Mouse (Mus musculus): Measurements from ENCODE around the gene Ankrd22. TPM values are rescaled to one million over a fixed set of nuclear protein-coding genes. Genes with fewer than 3 reads are reported as not detected.
A peak's percentile ranks its signal among the peaks of the same experiment; 100 is the strongest.

The Ankrd22 gene
- total and polyA plus RNA-seq, 2 experiments, result 0.28 TPM; not detected in 1

DNA sequence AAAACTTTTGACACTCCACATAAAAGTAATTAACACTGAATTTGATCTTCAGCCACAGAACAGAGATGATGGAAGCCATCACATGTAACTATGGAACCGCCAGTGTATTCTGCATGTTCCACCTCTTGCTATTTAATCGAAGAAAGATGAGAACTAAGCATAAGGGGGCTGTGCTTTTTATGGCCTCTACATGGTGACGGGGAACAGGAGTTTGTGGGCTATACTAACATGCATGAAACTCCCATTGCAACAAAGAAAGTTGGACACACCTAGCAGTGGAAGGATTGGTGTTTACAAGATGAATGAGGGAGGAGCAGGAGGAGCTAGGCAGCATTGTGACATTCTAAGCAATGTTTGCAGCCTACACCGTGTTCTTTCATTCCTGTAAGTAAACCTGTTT, 65.2 kb downstream of the Ankrd22 start, which contains the start of gene Lipm:
Gene Lipm, plus strand, starts transcription at position 301 of the 400 bp plus-strand sequence.
- no peaks in the 10 kb centered on the region for H3K36me3 ChIP-seq (ENCODE audit: control insufficient read depth, insufficient read depth, low read length)
- H3K27ac ChIP-seq (replicated peaks; ENCODE audit: insufficient read depth, low read depth, low read length), result no peak within 1 kb of the TSS
- DNase-seq (ENCODE audit: extremely low read depth, low read depth, low spot score), result no peak
- H3K9ac ChIP-seq (ENCODE audit: low read depth, low read length), result no peak within 1 kb of the TSS
- H3K79me2 ChIP-seq (ENCODE audit: control insufficient read depth, insufficient read depth, low read length), result no peaks in the 10 kb centered on the region
- TF ChIP-seq POLR2A (IDR thresholded peaks at IDR 0.05; ENCODE audit: extremely low read depth, insufficient read depth, low read length) (no peak), CTCF (IDR thresholded peaks at IDR 0.05; ENCODE audit: low read depth, low read length) (no peak)
- H3K4me1 ChIP-seq (ENCODE audit: control insufficient read depth, insufficient read depth, low read length), result peaks cover 2% of the 10 kb centered on the region; the same call in 1 of the 2 replicates
- no peaks in the 10 kb centered on the region for H3K27me3 ChIP-seq (ENCODE audit: control insufficient read depth, insufficient read depth, low read length)
- 89% methylated on average over 4 of the region's 4 CpGs for WGBS
- no peak within 1 kb of the TSS for H3K4me3 ChIP-seq (ENCODE audit: insufficient read depth, low read depth, low read length)

DNA sequence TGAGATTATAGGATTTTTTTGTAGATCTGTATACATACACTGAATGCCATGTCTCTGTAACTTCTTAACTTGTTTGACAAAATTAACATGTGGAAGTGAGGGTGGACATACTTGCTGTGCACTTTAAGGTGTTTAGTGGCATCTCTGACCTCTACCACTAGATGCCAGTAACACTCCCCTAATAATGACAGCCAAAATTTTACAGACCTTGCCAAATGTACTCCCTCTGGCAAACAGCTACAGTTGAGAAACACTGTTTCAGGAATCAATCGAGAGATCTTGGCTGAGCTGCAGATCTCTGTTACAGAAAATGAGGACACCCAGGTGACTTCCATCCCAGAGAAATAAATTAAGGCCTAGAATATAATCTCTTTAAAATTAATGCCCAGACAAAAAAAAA, 69.6 kb downstream of the Ankrd22 start:
- Histone ChIP-seq H3K79me2 (ENCODE audit: control insufficient read depth, insufficient read depth, low read length) (no peaks in the 10 kb centered on the region), H3K27me3 (ENCODE audit: control insufficient read depth, insufficient read depth, low read length) (no peaks in the 10 kb centered on the region), H3K27ac (replicated peaks; ENCODE audit: insufficient read depth, low read depth, low read length) (no peak overlapping the region), H3K4me3 (ENCODE audit: insufficient read depth, low read depth, low read length) (no peak overlapping the region), H3K9ac (ENCODE audit: low read depth, low read length) (no peak overlapping the region), H3K4me1 (ENCODE audit: control insufficient read depth, insufficient read depth, low read length) (peaks cover 2% of the 10 kb centered on the region), H3K36me3 (ENCODE audit: control insufficient read depth, insufficient read depth, low read length) (no peaks in the 10 kb centered on the region)
- WGBS, result 25% methylated on average over 1 of the region's 1 CpGs
- TF ChIP-seq CTCF (IDR thresholded peaks at IDR 0.05; ENCODE audit: low read depth, low read length) (no peak), POLR2A (IDR thresholded peaks at IDR 0.05; ENCODE audit: extremely low read depth, insufficient read depth, low read length) (no peak)
- DNase-seq (ENCODE audit: extremely low read depth, low read depth, low spot score), result peak; percentile 92

DNA sequence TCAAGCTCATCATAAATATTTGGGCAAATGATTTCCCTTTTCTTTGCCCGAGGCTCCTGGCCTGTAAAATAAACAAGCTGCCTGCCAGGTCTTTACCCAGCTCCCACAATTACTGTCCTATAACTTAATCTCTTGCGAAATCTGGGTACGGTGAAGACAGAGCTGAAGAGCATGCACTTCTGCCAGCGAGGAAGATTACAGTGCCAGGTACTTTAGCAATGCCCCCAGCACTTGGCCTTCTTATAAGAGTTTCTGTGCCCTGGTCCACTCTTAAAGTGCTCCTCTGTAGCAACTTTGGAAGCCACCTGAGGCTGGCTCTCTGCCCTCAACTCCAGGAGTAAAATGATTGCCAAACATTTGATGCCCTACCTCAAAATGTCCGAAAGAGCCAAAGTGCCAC, 70.5 kb downstream of the Ankrd22 start:
- no peak for TF ChIP-seq POLR2A (IDR thresholded peaks at IDR 0.05; ENCODE audit: extremely low read depth, insufficient read depth, low read length)
- no peak for TF ChIP-seq CTCF (IDR thresholded peaks at IDR 0.05; ENCODE audit: low read depth, low read length)
- H3K79me2 ChIP-seq (ENCODE audit: control insufficient read depth, insufficient read depth, low read length), result no peaks in the 10 kb centered on the region
- no peak overlapping the region for H3K27ac ChIP-seq (replicated peaks; ENCODE audit: insufficient read depth, low read depth, low read length)
- H3K9ac ChIP-seq (ENCODE audit: low read depth, low read length), result no peak overlapping the region
- H3K36me3 ChIP-seq (ENCODE audit: control insufficient read depth, insufficient read depth, low read length), result no peaks in the 10 kb centered on the region
- peaks cover 2% of the 10 kb centered on the region for H3K4me1 ChIP-seq (ENCODE audit: control insufficient read depth, insufficient read depth, low read length)
- 23% methylated on average over 5 of the region's 5 CpGs for WGBS
- H3K27me3 ChIP-seq (ENCODE audit: control insufficient read depth, insufficient read depth, low read length), result no peaks in the 10 kb centered on the region
- no peak overlapping the region for H3K4me3 ChIP-seq (ENCODE audit: insufficient read depth, low read depth, low read length)
- DNase-seq (ENCODE audit: extremely low read depth, low read depth, low spot score), result peak; percentile 76

DNA sequence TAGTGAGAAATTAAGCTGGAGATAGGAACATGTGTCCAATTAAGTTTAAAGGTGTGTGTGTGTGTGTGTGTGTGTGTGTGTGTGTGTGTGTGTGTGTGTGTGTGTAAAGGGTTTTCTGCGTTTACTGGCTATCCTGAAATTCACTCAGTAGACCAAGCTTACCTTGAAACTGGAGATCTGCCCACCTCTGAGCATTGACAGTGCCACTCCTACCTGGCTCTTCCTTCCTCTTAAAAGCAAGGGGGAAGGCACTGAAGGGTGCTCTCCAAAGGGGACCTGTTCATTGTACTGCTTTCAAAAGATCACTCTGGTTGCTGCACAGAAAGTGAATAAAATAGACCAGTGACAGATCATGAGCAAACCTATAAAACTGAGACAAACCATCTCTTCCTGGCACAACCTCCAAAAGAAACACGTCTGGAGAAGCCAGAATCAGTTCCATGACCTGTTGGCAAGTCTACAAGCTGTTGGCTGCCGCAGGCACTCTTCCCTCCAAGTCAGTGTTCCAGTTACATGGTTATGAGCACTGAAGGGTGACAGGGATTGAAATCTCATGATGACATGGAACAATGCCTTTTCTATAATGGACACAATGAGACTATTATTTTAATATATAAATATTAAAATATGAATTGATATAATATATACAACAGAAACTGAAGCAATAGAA, 76.7 kb downstream of the Ankrd22 start:
- H3K79me2 ChIP-seq (ENCODE audit: control insufficient read depth, insufficient read depth, low read length), result no peaks in the 10 kb centered on the region
- no peaks in the 10 kb centered on the region for H3K4me1 ChIP-seq (ENCODE audit: control insufficient read depth, insufficient read depth, low read length)
- no peaks in the 10 kb centered on the region for H3K27me3 ChIP-seq (ENCODE audit: control insufficient read depth, insufficient read depth, low read length)
- no peak overlapping the region for H3K4me3 ChIP-seq (ENCODE audit: insufficient read depth, low read depth, low read length)
- TF ChIP-seq CTCF (IDR thresholded peaks at IDR 0.05; ENCODE audit: low read depth, low read length), result no peak
- no peak for TF ChIP-seq POLR2A (IDR thresholded peaks at IDR 0.05; ENCODE audit: extremely low read depth, insufficient read depth, low read length)
- H3K36me3 ChIP-seq (ENCODE audit: control insufficient read depth, insufficient read depth, low read length), result no peaks in the 10 kb centered on the region
- WGBS, result 38% methylated on average over 3 of the region's 3 CpGs
- DNase-seq (ENCODE audit: extremely low read depth, low read depth, low spot score), result peak; percentile 40
- H3K27ac ChIP-seq (replicated peaks; ENCODE audit: insufficient read depth, low read depth, low read length), result no peak overlapping the region
- no peak overlapping the region for H3K9ac ChIP-seq (ENCODE audit: low read depth, low read length)

DNA sequence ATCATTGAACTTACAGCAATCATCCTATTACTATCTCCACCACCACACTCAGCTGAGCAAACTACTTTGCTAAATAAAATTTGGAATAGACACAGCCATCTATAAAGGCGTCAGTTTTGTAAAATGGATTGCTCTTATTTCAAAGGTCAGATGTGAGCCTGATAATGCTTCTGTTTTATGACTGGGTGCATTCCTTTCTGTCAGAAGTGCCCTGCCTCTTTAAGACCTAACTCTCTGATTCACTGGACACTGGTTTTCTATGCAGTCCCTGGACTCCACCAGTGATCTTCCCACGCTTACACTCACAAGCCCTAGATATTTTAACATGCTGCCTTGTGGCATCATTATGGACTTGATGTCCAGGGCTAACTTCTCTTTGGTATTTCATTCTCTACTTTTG, 87.7 kb downstream of the Ankrd22 start:
- no peak for DNase-seq (ENCODE audit: extremely low read depth, low read depth, low spot score)
- WGBS, result 73% methylated on average over 2 of the region's 2 CpGs
- Histone ChIP-seq H3K27ac (replicated peaks; ENCODE audit: insufficient read depth, low read depth, low read length) (no peak overlapping the region), H3K36me3 (ENCODE audit: control insufficient read depth, insufficient read depth, low read length) (no peaks in the 10 kb centered on the region), H3K4me1 (ENCODE audit: control insufficient read depth, insufficient read depth, low read length) (no peaks in the 10 kb centered on the region), H3K9ac (ENCODE audit: low read depth, low read length) (no peak overlapping the region), H3K27me3 (ENCODE audit: control insufficient read depth, insufficient read depth, low read length) (no peaks in the 10 kb centered on the region), H3K4me3 (ENCODE audit: insufficient read depth, low read depth, low read length) (no peak overlapping the region), H3K79me2 (ENCODE audit: control insufficient read depth, insufficient read depth, low read length) (no peaks in the 10 kb centered on the region)
- TF ChIP-seq POLR2A (IDR thresholded peaks at IDR 0.05; ENCODE audit: extremely low read depth, insufficient read depth, low read length) (no peak), CTCF (IDR thresholded peaks at IDR 0.05; ENCODE audit: low read depth, low read length) (no peak)

DNA sequence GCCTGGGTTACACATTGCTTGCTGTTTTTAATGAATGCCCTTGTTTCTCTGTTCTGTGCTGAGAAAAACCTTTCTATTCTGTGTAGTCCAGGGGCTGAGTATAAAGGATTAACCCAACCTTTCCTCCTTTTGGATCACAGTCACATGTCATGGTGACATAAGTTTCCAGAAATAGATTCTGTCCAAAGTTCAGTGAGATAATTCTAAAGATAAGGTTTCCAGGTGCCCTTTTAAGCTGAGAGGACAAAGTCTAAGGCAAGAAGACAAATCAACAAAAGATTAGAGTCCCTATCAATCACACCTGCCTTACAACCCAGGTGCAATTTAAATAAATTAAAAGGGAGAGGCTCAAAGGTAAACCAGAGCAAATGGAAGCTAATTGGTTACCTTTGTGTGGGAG, 91.6 kb downstream of the Ankrd22 start:
- TF ChIP-seq CTCF (IDR thresholded peaks at IDR 0.05; ENCODE audit: low read depth, low read length), result no peak
- no peak for TF ChIP-seq POLR2A (IDR thresholded peaks at IDR 0.05; ENCODE audit: extremely low read depth, insufficient read depth, low read length)
- Histone ChIP-seq H3K36me3 (ENCODE audit: control insufficient read depth, insufficient read depth, low read length) (no peaks in the 10 kb centered on the region), H3K79me2 (ENCODE audit: control insufficient read depth, insufficient read depth, low read length) (no peaks in the 10 kb centered on the region), H3K4me1 (ENCODE audit: control insufficient read depth, insufficient read depth, low read length) (no peaks in the 10 kb centered on the region), H3K27me3 (ENCODE audit: control insufficient read depth, insufficient read depth, low read length) (no peaks in the 10 kb centered on the region), H3K4me3 (ENCODE audit: insufficient read depth, low read depth, low read length) (no peak overlapping the region), H3K27ac (replicated peaks; ENCODE audit: insufficient read depth, low read depth, low read length) (no peak overlapping the region), H3K9ac (ENCODE audit: low read depth, low read length) (no peak overlapping the region)
- DNase-seq (ENCODE audit: extremely low read depth, low read depth, low spot score), result peak; percentile 70

Other genes with a start within 250 kb of the Ankrd22 start
- not detected in 2 replicates for gene Lipf, start 204.9 kb downstream of the Ankrd22 start, total RNA-seq (2014; rRNA removed)
- not detected in 2 replicates for gene Lipf, start 204.9 kb downstream of the Ankrd22 start, polyA plus RNA-seq (2012; rRNA removed)
- gene Lipk, start 157.8 kb downstream of the Ankrd22 start, total RNA-seq (2014; rRNA removed), result not detected in 2 replicates
- gene Lipk, start 157.8 kb downstream of the Ankrd22 start, polyA plus RNA-seq (2012; rRNA removed), result not detected in 2 replicates
- not detected in 2 replicates for gene Lipn, start 98.7 kb downstream of the Ankrd22 start, total RNA-seq (2014; rRNA removed)
- gene Lipn, start 98.7 kb downstream of the Ankrd22 start, polyA plus RNA-seq (2012; rRNA removed), result not detected in 2 replicates
- not detected in 2 replicates for gene Lipm, start 65.1 kb downstream of the Ankrd22 start, total RNA-seq (2014; rRNA removed)
- gene Lipm, start 65.1 kb downstream of the Ankrd22 start, polyA plus RNA-seq (2012; rRNA removed), result not detected in 2 replicates
- gene Stambpl1, start 26.2 kb upstream of the Ankrd22 start, total RNA-seq (2014; rRNA removed), result 2.1 and 3.1 TPM in 2 replicates
- gene Stambpl1, start 26.2 kb upstream of the Ankrd22 start, polyA plus RNA-seq (2012; rRNA removed), result 0.76 and 0.77 TPM in 2 replicates
- 2.0 and 5.2 TPM in 2 replicates for gene Acta2, start 89.5 kb upstream of the Ankrd22 start, total RNA-seq (2014; rRNA removed)
- gene Acta2, start 89.5 kb upstream of the Ankrd22 start, polyA plus RNA-seq (2012; rRNA removed), result 3.6 and 4.6 TPM in 2 replicates
- 20.2 and 25.5 TPM in 2 replicates for gene Fas, start 124.6 kb upstream of the Ankrd22 start, total RNA-seq (2014; rRNA removed)
- 3.4 and 4.9 TPM in 2 replicates for gene Fas, start 124.6 kb upstream of the Ankrd22 start, polyA plus RNA-seq (2012; rRNA removed)